Mouse (Mus musculus): ENCODE data around the gene Lrrc41. TPM values are rescaled to one million over a fixed set of nuclear protein-coding genes. Genes with fewer than 3 reads are reported as not detected.
A peak's percentile ranks its signal among the peaks of the same experiment; 100 is the strongest.

Gene Lrrc41
- polyA plus RNA-seq, 1 experiment from 2014 or later, result 19.7 TPM

DNA sequence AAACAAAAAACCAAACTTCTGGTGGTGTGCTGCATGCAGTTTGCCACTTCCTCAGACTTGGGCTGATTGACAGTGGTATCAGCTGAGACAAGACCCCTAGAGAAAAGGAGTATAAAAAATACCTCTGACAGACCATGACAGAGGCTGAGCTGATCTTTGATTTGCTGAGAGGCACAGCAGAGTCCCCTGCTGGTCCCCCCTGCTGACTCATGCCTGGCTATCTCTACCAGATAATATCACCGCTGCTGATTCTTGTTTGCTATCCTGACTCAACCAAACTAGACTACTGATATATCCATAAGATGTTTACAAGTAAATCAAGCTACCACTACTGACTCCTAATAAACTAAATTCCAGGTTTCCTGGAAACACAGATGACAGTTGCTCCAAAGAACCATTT is 11.2 kb upstream of the Lrrc41 start:
- Histone ChIP-seq H3K27ac (no peak overlapping the region), H3K36me3 (ENCODE audit: inconsistent target) (peaks cover 20% of the 10 kb centered on the region), H3K4me3 (ENCODE audit: inconsistent target) (no peak overlapping the region), H3K79me2 (ENCODE audit: inconsistent target) (no peaks in the 10 kb centered on the region)
- WGBS (ENCODE audit: missing documents), result 71% methylated on average over 1 of the region's 1 CpGs

DNA sequence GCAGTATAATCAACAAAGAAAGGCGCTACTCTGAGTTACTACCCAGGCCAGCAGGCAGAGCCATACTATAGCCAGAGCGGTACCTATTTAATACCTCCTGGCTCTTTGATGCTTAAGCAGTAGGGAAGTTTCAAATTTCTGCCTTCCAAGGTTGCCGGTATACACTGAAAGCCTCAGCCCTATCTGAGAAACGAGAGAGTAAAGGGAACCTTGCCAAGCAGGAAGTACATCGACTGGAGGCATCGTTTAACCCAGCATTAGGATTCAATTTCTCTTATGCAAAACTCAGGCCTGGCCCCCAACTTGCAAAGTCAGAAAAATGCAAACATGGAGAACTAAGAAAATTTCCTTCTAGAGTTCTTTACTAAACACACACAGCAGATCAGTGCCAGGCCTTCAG is 5.0 kb upstream of the Lrrc41 start:
- H3K27ac ChIP-seq, result no peak overlapping the region
- H3K36me3 ChIP-seq (ENCODE audit: inconsistent target), result peaks cover 37% of the 10 kb centered on the region
- 45% methylated on average over 6 of the region's 6 CpGs for whole genome bisulfite sequencing (ENCODE audit: missing documents)

DNA sequence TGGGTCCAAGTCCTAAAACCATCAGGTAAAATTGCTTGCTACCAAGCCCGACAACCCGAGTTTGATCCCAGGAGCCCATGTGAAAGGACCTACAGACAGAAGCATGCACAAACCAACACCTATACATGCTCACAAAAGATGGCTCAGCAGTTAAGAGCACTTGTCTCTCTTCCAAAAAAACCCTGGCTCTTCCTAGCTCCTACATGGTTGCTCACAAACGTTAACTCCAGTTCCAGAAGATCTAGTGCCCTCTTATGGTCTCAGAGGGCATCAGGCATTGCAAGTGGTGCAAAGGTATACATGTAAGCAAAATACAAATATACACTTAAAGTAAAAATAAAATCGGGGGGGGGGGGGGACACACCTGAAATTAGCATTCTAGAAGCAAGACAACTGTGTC is 1.9 kb upstream of the Lrrc41 start:
- H3K27ac ChIP-seq, result no peak overlapping the region
- H3K4me3 ChIP-seq (ENCODE audit: inconsistent target), result no peak overlapping the region
- H3K79me2 ChIP-seq (ENCODE audit: inconsistent target), result peaks cover 74% of the 10 kb centered on the region
- H3K36me3 ChIP-seq (ENCODE audit: inconsistent target), result peaks cover 24% of the 10 kb centered on the region
- 48% methylated on average over 4 of the region's 4 CpGs for WGBS (ENCODE audit: missing documents)

More for the DNA sequence above, 5.0 kb upstream of the Lrrc41 start:
- no peak overlapping the region for H3K4me3 ChIP-seq (ENCODE audit: inconsistent target)
- peaks cover 53% of the 10 kb centered on the region for H3K79me2 ChIP-seq (ENCODE audit: inconsistent target)

DNA sequence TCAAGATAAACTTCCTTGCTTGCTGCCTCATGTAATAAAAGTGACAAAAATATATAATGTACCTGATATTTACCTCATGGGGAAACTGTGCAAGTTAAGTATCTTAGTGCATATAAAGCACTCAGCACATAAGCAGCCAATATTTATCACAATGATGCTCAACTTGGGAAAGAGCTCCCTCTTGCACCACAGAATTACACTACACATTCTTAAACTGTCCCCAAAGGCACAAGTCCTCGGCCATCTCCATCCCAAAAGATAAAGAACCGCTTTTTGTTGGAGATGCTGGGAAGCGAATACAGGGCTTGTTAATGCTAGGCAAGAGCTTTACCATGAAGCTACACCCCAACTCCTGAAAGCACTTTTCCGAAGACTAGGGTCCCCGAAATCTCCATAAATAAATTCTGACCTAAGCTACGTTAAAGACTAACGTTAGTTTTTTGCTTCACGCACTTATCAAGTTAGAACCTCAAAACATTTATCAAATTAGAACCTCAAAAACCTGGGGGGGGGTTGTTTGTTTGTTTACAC is 859 bp upstream of the Lrrc41 start:
- H3K27ac ChIP-seq, result peak overlapping the region; percentile 83
- H3K36me3 ChIP-seq (ENCODE audit: inconsistent target), result peaks cover 13% of the 10 kb centered on the region
- WGBS (ENCODE audit: missing documents), result 2% methylated on average over 8 of the region's 8 CpGs
- peaks cover 85% of the 10 kb centered on the region for H3K79me2 ChIP-seq (ENCODE audit: inconsistent target)
- H3K4me3 ChIP-seq (ENCODE audit: inconsistent target), result peak overlapping the region; percentile 98

DNA sequence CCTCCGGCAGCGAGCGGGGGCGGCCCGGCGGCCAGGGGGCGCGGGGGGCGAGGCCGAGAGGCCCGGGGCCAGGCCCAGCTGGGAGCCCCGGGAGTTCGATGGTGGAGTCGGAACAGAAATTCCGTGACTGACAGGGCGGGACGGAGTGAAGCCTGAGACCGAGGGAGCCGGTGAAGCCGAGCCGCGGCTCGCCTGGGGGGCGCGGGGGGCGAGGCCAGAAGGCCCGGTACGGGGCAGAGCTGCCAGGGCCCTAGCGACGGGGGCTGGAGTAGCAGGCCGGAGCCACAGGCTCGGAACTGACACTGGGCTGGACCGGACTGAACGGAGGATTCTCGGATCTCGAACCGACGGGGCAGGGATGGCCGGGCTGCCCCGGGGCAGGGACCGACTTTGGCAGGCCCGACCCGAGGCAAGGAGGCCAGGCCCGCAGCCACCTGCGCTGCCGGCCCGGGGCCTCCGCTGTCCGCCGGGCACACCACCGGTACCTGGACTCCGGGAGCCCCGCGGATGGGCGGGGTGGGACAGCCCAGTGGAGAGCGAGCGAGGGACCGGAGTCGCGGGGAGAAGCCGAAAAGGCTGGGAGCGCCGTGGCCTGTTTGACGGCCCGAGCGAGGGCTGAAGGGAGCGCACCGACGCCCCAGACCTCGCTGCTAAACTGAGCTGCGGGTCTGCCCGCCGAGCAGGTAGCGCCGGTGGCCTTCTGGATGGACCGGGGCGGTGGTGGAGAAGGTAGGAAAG is 731 bp downstream of the Lrrc41 start:
- Histone ChIP-seq H3K36me3 (ENCODE audit: inconsistent target) (peaks cover 8% of the 10 kb centered on the region), H3K4me3 (ENCODE audit: inconsistent target) (peak overlapping the region; percentile 76), H3K79me2 (ENCODE audit: inconsistent target) (peaks cover 78% of the 10 kb centered on the region), H3K27ac (peak overlapping the region; percentile 68; the same call in 1 of the 2 replicates)
- WGBS (ENCODE audit: missing documents), result under 1% methylated on average over 77 of the region's 77 CpGs

DNA sequence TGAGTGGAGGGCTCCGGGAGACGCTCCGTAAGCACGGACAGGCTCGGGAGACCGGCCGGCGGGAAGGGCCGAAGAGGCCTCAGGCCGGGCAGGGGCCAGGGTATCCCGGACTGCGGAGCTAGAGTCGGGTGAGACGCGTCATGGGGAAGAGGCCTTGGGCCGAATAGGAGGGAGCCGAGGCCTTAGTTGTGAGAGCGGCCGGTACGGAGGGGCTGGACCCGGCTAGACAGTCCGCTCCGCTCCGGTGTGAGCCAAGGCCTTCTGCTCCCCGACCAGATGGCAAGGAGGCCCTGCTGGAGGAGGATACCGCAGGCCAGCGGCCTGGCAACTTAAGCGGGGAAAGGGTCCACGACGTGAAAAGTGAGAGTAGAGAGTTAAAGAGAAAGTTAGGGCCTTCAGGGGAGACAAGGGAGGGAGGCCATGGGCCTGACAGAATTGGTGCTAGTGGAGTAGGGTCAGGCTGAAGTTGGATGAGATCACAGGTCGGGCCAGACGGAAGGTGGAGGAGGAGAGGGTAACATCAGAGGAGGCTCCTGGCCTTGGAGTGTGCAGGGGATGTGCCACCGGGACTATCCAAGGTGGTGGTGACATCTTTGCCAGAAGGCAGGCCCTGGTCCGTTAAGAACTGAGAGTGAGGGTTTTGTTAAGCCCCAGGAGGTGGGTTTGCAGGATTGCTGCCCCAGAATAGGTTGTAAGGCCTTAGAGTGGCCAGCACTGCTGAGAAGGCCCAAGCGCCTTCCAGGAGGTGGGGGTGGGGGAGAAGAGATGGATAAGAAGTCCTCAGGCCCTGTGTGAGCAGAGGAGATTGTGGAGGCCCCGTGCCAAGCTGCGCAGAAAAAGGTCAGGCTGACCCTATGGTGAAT is 1.5 kb downstream of the Lrrc41 start:
- Histone ChIP-seq H3K27ac (peak overlapping the region; percentile 68), H3K36me3 (ENCODE audit: inconsistent target) (peaks cover 16% of the 10 kb centered on the region), H3K79me2 (ENCODE audit: inconsistent target) (peaks cover 70% of the 10 kb centered on the region), H3K4me3 (ENCODE audit: inconsistent target) (peak overlapping the region; percentile 76)
- WGBS (ENCODE audit: missing documents), result 5% methylated on average over 37 of the region's 37 CpGs

DNA sequence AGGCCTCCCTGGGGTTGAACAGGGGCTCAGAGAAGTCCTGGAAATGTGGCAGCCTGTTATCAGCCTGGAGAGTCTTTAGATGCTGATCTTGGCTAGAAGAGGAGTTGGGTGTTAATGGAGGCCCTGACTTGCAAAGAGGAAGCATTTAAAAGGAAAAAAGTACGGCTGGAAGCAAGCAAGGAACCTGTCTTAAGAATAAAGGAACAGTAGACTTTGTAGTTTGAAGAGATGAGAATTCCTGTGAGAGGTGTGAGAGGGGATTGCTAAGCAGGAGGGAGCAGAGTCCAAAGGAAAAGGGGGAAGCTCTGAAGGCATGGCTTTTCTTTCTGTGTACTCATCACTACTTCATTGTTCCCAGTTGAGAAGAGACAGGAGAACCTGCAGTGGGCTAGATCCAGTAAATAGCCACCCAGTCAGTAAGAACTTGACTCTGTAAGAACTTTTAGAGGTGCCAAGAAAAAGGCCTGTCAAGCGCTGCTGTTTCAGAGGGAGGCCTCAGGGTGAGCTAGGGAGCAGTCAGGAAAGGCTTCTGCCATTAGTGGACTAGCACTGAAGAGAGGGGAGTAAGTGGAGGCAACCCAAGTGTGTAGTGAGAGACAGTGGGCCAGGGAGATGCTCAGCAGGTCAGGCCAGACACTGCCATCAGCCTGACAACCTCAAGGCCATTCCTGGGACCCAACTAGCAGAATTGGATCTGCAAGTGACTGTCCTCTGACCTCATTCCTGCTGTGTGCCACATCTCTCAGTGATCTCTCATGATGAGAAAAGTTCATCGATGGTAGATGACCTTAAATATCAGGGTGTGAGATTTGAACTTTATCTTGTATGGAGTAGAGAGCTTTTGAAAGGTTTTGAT is 2.4 kb downstream of the Lrrc41 start:
- peaks cover 61% of the 10 kb centered on the region for H3K79me2 ChIP-seq (ENCODE audit: inconsistent target)
- peaks cover 24% of the 10 kb centered on the region for H3K36me3 ChIP-seq (ENCODE audit: inconsistent target)
- 57% methylated on average over 3 of the region's 3 CpGs for WGBS (ENCODE audit: missing documents)
- H3K4me3 ChIP-seq (ENCODE audit: inconsistent target), result peak overlapping the region; percentile 76
- peak overlapping the region; percentile 68 for H3K27ac ChIP-seq

DNA sequence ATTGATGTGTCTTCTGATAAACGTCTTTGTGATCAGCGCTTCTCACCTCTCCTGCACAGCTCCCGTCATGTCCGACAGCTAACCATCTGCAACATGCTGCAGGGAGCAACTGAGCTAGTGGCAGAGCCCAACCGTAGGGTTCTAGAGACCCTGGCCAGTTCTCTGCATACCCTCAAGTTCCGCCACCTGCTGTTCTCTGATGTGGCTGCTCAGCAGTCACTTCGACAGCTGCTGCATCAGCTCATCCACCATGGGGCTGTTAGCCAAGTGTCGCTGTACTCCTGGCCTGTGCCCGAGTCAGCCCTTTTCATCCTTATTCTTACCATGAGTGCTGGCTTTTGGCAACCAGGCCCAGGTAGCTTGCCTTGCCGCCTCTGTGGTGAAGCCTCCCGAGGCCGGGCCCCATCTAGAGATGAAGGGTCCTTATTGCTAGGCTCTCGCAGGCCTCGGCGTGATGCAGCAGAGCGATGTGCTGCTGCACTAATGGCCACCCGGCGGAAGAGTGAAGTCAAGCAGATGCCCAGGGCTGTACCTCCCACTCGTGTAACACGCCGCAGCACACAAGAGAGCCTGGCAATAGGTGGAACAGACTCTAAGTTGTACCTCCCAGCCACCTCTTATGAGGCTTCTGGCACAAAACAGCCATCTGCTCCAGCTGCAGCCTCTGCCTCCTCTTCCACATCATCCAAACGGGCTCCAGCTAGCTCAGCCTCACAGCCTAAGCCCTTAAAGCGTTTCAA is 13.6 kb downstream of the Lrrc41 start:
- Histone ChIP-seq H3K79me2 (ENCODE audit: inconsistent target) (no peaks in the 10 kb centered on the region), H3K4me3 (ENCODE audit: inconsistent target) (no peak overlapping the region), H3K36me3 (ENCODE audit: inconsistent target) (peaks cover 81% of the 10 kb centered on the region), H3K27ac (no peak overlapping the region)
- 93% methylated on average over 23 of the region's 23 CpGs for WGBS (ENCODE audit: missing documents)

DNA sequence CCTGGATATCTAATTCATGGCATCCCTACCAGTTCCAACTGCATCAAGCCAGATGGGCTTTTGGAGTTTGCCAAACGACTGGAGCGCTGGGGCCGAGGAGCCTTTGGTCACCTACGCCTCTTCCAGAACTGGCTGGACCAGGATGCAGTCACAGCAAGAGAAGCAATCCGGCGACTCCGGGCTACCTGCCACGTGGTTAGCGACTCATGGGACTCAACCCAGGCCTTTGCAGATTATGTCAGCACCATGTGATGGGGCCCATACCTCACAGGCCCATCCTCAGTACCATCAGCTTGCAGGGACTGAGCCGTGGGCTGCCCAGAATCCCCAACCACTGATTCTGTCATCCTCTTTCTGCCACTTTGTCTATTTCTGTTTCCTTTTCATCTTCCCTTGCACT is 21.2 kb downstream of the Lrrc41 start:
- H3K4me3 ChIP-seq (ENCODE audit: inconsistent target), result no peak overlapping the region
- no peak overlapping the region for H3K27ac ChIP-seq
- WGBS (ENCODE audit: missing documents), result 92% methylated on average over 10 of the region's 10 CpGs
- H3K36me3 ChIP-seq (ENCODE audit: inconsistent target), result peaks cover 78% of the 10 kb centered on the region
- no peaks in the 10 kb centered on the region for H3K79me2 ChIP-seq (ENCODE audit: inconsistent target)

DNA sequence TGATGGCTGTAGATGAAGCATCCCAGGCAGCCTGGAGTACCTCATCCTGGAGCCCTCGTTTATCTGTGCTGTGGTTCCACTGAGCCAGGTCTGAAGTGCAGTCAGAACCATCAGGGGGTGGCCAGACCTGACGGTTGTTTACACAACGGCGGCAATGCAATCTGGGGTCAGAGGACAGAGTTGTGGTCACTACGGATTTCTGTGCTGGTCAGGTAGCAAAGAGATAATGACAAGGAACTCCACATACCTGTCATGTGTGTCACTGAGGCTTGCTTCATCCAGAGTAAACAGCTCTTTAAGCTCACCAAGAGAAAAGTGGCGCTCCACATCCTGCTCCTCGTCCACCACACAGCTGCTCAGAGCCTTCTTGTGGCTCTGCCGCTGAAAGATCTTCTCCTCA is 22.1 kb downstream of the Lrrc41 start:
- no peaks in the 10 kb centered on the region for H3K79me2 ChIP-seq (ENCODE audit: inconsistent target)
- peaks cover 71% of the 10 kb centered on the region for H3K36me3 ChIP-seq (ENCODE audit: inconsistent target)
- WGBS (ENCODE audit: missing documents), result 93% methylated on average over 8 of the region's 8 CpGs
- no peak overlapping the region for H3K4me3 ChIP-seq (ENCODE audit: inconsistent target)
- no peak overlapping the region for H3K27ac ChIP-seq

DNA sequence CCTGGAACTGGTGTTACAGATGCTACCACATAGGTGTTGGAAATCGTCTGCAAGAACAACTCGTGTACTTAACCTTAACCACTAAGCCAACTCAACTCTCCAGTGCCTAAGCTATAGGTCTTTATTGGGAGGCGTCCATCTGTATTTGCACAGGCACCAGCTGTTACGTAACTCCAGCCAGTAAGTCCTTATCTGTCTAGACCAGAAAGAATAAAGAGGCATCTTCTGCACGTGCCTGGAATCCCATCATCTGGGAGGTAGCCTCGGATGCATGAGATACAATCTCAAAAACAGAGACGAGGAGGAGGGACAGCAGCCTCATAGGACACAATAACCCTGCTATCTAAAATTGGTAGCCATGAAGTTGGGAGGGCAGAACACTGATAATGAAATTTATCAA is 25.9 kb downstream of the Lrrc41 start:
- Histone ChIP-seq H3K4me3 (ENCODE audit: inconsistent target) (no peak overlapping the region), H3K36me3 (ENCODE audit: inconsistent target) (peaks cover 35% of the 10 kb centered on the region), H3K79me2 (ENCODE audit: inconsistent target) (no peaks in the 10 kb centered on the region), H3K27ac (no peak overlapping the region)
- WGBS (ENCODE audit: missing documents), result 80% methylated on average over 7 of the region's 7 CpGs

DNA sequence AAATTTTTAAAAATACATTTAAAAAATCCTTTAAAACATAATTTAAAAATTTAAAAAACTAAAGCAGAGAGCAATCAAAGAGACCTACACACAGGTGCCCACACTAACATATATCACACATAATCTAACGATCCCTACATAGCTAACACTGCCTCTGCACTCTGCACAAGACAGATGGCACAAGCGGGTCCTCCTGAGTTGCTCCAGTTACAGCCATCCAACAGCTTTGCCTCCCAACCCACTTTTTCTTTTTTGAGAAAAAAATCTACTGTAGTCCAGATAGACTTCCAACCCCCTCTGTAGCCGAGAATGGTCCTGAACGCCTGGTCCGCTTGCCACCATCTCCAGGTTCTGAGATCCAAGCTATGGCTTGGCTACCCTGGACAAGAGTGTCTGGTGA is 30.2 kb downstream of the Lrrc41 start:
- Histone ChIP-seq H3K79me2 (ENCODE audit: inconsistent target) (no peaks in the 10 kb centered on the region), H3K36me3 (ENCODE audit: inconsistent target) (no peaks in the 10 kb centered on the region), H3K27ac (no peak overlapping the region), H3K4me3 (ENCODE audit: inconsistent target) (no peak overlapping the region)
- 94% methylated on average over 5 of the region's 5 CpGs for WGBS (ENCODE audit: missing documents)

DNA sequence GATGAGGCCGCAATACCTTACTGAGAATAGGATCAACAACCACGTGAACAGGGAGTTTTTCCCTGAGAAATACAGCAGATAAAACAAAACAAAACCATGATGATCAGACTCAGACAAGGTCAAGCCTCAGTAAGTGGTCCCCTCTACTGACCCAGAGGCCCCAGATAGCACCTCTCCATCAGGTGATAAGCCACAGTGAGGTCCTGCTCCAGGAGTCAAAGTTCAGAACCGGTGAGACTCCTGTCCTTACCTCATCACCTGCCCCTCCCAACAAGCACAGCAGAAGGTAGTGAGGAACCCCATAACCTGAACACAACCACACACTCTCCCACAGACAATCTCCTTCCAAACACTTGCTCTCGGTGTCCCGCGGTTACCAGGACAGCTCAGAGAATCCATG is 35.6 kb downstream of the Lrrc41 start:
- no peak overlapping the region for H3K4me3 ChIP-seq (ENCODE audit: inconsistent target)
- no peak overlapping the region for H3K27ac ChIP-seq
- WGBS (ENCODE audit: missing documents), result 91% methylated on average over 5 of the region's 6 CpGs
- no peaks in the 10 kb centered on the region for H3K36me3 ChIP-seq (ENCODE audit: inconsistent target)
- no peaks in the 10 kb centered on the region for H3K79me2 ChIP-seq (ENCODE audit: inconsistent target)

DNA sequence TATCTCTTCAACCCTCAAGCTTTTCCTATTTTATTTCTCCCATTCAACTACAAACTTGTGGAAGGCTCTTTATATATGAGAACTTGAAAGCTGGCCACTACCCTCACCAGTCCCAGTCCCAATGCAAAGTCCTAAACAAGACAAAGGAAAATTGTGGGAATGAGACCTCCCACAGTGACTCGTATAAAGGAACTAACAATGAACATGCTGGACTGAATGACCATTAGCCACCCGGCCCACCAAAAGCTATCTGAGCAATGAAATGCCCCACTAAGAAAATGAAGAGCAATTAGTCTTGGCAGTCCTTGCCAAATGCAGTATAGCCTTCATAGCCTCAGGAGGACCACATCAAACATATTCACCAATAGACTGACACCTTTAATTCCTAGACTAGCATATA is 36.4 kb downstream of the Lrrc41 start:
- Histone ChIP-seq H3K4me3 (ENCODE audit: inconsistent target) (no peak overlapping the region), H3K36me3 (ENCODE audit: inconsistent target) (no peaks in the 10 kb centered on the region), H3K27ac (no peak overlapping the region)

More for the DNA sequence above, 36.4 kb downstream of the Lrrc41 start:
- 97% methylated on average over 2 of the region's 2 CpGs for WGBS (ENCODE audit: missing documents)
- no peaks in the 10 kb centered on the region for H3K79me2 ChIP-seq (ENCODE audit: inconsistent target)
